Mouse (Mus musculus): Measurements from ENCODE around the gene Phf1.

Phf1 gene

GRCm38 (mm10) chr17:26950560-26951288, 17.9 kb downstream of the Phf1 start:
- DNase-seq (ENCODE audit: low read depth): no peak

- peak; percentile 80 for DNase-seq (ENCODE audit: low read depth)
These were observed 18.6 kb downstream of the Phf1 start for GRCm38 (mm10) chr17:26951406-26951805.

GRCm38 (mm10) chr17:26951952-26952877, 19.4 kb downstream of the Phf1 start:
- peak; percentile 27 for DNase-seq (ENCODE audit: low read depth)

GRCm38 (mm10) chr17:26953201-26953600, 20.3 kb downstream of the Phf1 start:
- no peak for DNase-seq (ENCODE audit: low read depth)

- DNase-seq (ENCODE audit: low read depth): no peak
These were observed 20.9 kb downstream of the Phf1 start for GRCm38 (mm10) chr17:26953726-26954125.

GRCm38 (mm10) chr17:26956309-26956708, 23.5 kb downstream of the Phf1 start:
- no peak for DNase-seq (ENCODE audit: low read depth)

- no peak for DNase-seq (ENCODE audit: low read depth)
These were observed 24.0 kb downstream of the Phf1 start for GRCm38 (mm10) chr17:26956895-26957294.

- DNase-seq (ENCODE audit: low read depth): no peak
These were observed 25.0 kb downstream of the Phf1 start for GRCm38 (mm10) chr17:26957872-26958271.

- DNase-seq (ENCODE audit: low read depth): no peak
These were observed 26.0 kb downstream of the Phf1 start for GRCm38 (mm10) chr17:26958880-26959279.

- no peak for DNase-seq (ENCODE audit: low read depth)
These were observed 27.0 kb downstream of the Phf1 start for GRCm38 (mm10) chr17:26959815-26960214.

GRCm38 (mm10) chr17:26961572-26962240, 28.9 kb downstream of the Phf1 start:
- no peak for DNase-seq (ENCODE audit: low read depth)

GRCm38 (mm10) chr17:26966993-26967392, 34.1 kb downstream of the Phf1 start:
- no peak for DNase-seq (ENCODE audit: low read depth)

GRCm38 (mm10) chr17:26967477-26967876, 34.6 kb downstream of the Phf1 start:
- no peak for DNase-seq (ENCODE audit: low read depth)

GRCm38 (mm10) chr17:26968200-26968611, 35.4 kb downstream of the Phf1 start:
- no peak for DNase-seq (ENCODE audit: low read depth)

- DNase-seq (ENCODE audit: low read depth): no peak
These were observed 36.4 kb downstream of the Phf1 start for GRCm38 (mm10) chr17:26969257-26969656.

GRCm38 (mm10) chr17:26970221-26970620, 37.4 kb downstream of the Phf1 start:
- DNase-seq (ENCODE audit: low read depth): no peak

- DNase-seq (ENCODE audit: low read depth): no peak
These were observed 38.5 kb downstream of the Phf1 start for GRCm38 (mm10) chr17:26971247-26971905.

- no peak for DNase-seq (ENCODE audit: low read depth)
These were observed 39.3 kb downstream of the Phf1 start for GRCm38 (mm10) chr17:26972107-26972506.

- peak; percentile 95 for DNase-seq (ENCODE audit: low read depth)
These were observed 40.1 kb downstream of the Phf1 start, which contains the start of gene Zbtb9 for GRCm38 (mm10) chr17:26972703-26973574. TSS of gene Zbtb9 (plus strand) at chr17:26973167.

GRCm38 (mm10) chr17:26974547-26974946, 41.7 kb downstream of the Phf1 start:
- DNase-seq (ENCODE audit: low read depth): no peak

GRCm38 (mm10) chr17:26975415-26975814, 42.6 kb downstream of the Phf1 start:
- no peak for DNase-seq (ENCODE audit: low read depth)

Measured in naive thymus-derived CD4-positive, alpha-beta T cell, adult 2 months (primary cell).